Mouse (Mus musculus): Measurements from ENCODE around the gene Izumo2. TPM values are rescaled to one million over a fixed set of nuclear protein-coding genes. Genes with fewer than 3 reads are reported as not detected.

Gene Izumo2
- not detected for total RNA-seq (2018; cell fraction: chromatin; rRNA removed)
- total RNA-seq (2018; cell fraction: cytosol; rRNA removed) = not detected
- total RNA-seq (2018; cell fraction: nucleus; rRNA removed) = not detected
- not detected in 3 replicates for polyA plus RNA-seq (2018)

DNA sequence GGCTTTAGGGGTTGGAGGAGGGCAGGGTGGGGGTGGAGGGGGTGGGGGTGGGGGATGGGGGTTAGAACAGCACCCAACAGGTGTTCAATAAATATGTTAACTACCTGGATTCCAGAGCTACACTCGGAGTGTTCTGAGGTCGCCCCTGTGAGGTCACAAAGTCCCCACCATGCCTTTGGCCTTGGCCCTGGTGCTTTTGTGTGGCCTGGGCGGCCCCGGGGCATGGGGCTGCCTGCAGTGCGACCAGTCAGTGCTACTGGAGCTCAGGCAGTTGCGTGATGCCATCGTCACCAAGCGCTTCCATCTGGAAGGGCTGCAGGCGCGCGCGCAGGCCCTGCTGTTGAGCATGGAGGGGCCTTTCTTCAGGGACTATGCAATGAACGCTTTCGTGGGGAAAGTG, at the start of gene Izumo2:
Izumo2 (plus strand) TSS at position 169 of the 400 bp plus-strand sequence.
- 83% methylated on average over 14 of the region's 14 CpGs for WGBS (ENCODE audit: missing documents)
- no peaks in the 10 kb centered on the region for H3K36me3 ChIP-seq (ENCODE audit: inconsistent target)
- no peak within 1 kb of the TSS for H3K4me3 ChIP-seq (ENCODE audit: inconsistent target)
- H3K79me2 ChIP-seq (ENCODE audit: inconsistent target) = no peaks in the 10 kb centered on the region
- H3K27ac ChIP-seq = no peak within 1 kb of the TSS

DNA sequence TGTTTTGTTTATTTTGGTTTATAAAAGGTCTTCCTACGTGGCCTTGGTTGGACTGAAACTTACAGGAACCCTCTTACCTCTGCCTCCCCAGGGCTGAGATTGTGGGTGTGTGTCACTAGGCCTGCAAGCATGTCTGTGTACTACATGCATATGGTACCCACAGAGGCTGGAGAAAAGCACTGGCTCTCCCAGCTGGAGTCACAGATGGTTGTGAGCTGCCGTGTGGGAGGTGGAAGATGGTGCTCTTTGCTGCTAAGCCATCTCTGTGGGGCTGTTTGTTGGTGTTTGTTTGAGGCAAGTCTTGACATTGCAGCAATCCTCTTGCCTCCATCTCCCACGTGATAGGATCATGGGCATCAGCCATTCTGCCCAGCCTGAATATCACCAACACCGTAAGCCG, 47.3 kb upstream of the Izumo2 start:
- no peak overlapping the region for H3K4me3 ChIP-seq (ENCODE audit: inconsistent target)
- H3K36me3 ChIP-seq (ENCODE audit: inconsistent target) = no peaks in the 10 kb centered on the region
- no peak overlapping the region for H3K27ac ChIP-seq
- 90% methylated on average over 5 of the region's 5 CpGs for WGBS (ENCODE audit: missing documents)
- no peaks in the 10 kb centered on the region for H3K79me2 ChIP-seq (ENCODE audit: inconsistent target)

- no peak overlapping the region for H3K27ac ChIP-seq
- H3K4me3 ChIP-seq (ENCODE audit: inconsistent target) = no peak overlapping the region
- no peaks in the 10 kb centered on the region for H3K36me3 ChIP-seq (ENCODE audit: inconsistent target)
- no peaks in the 10 kb centered on the region for H3K79me2 ChIP-seq (ENCODE audit: inconsistent target)
- 60% methylated on average over 8 of the region's 8 CpGs for WGBS (ENCODE audit: missing documents)
Measured at GRCm38 (mm10) chr7:44662168-44662567, 46.4 kb upstream of the Izumo2 start.

DNA sequence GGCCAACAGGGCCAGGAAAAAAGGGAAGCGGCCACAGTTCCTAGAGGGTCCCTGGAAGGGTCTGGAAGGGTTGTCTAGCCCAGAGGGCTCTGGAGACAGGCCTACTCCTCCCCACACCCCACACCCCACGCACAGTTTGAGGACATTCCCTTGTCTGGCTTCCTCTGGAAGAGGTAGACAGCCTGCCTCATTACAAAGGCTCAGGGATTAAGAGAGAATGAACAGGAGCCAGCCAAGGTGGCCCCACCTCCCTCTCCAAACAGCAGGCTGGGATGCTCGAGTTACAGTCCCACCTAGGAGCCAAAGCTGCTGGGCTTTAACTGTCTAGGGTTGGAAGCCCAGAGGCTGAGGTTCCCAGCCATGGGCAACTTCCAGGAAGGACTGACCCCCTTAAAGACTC, 46.0 kb upstream of the Izumo2 start:
- Histone ChIP-seq H3K4me3 (ENCODE audit: inconsistent target) (no peak overlapping the region), H3K36me3 (ENCODE audit: inconsistent target) (no peaks in the 10 kb centered on the region), H3K27ac (no peak overlapping the region), H3K79me2 (ENCODE audit: inconsistent target) (no peaks in the 10 kb centered on the region)
- 40% methylated on average over 3 of the region's 3 CpGs for WGBS (ENCODE audit: missing documents)

DNA sequence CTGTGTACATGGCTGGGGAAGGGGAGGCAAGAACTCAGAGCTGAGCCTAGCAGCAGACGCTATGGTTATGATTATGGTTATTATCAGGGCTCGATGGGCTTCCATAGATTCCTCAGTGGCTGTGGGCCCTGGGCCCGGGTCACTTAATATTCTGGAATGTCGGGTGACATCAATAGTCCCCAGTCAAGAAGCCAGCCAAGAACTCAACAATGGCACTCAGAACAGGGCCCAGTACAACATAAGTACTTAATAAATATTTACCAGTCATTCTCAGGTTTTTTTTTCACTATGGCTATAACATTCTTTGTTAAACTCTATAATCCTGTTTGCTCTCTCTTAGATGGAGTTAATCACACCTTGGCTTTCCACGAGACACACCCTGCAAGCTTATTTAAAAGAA, 45.0 kb upstream of the Izumo2 start:
- no peaks in the 10 kb centered on the region for H3K79me2 ChIP-seq (ENCODE audit: inconsistent target)
- no peak overlapping the region for H3K4me3 ChIP-seq (ENCODE audit: inconsistent target)
- H3K36me3 ChIP-seq (ENCODE audit: inconsistent target) = no peaks in the 10 kb centered on the region
- H3K27ac ChIP-seq = no peak overlapping the region
- 90% methylated on average over 5 of the region's 5 CpGs for WGBS (ENCODE audit: missing documents)

DNA sequence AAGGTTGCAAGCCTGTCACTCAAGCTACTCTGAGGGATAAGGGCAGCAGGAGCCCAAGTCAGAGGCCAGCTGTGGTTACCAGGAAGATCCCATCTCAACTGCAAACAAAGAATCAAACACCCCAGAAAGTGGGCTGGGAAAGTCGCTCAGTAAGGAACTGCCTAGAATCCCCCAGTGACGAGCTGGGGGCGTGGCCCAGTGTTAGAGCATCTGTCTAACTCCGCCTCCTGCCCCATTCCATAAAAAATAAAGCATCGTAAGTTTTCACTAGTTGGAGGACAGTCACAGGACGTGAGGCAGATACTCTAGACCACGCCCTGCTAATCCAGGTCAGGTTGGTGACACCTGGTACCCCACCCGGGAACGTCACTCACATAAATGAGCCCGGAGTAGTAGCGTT, 43.8 kb upstream of the Izumo2 start:
- no peaks in the 10 kb centered on the region for H3K36me3 ChIP-seq (ENCODE audit: inconsistent target)
- H3K4me3 ChIP-seq (ENCODE audit: inconsistent target) = no peak overlapping the region
- H3K79me2 ChIP-seq (ENCODE audit: inconsistent target) = no peaks in the 10 kb centered on the region
- 85% methylated on average over 11 of the region's 11 CpGs for WGBS (ENCODE audit: missing documents)
- H3K27ac ChIP-seq = no peak overlapping the region

DNA sequence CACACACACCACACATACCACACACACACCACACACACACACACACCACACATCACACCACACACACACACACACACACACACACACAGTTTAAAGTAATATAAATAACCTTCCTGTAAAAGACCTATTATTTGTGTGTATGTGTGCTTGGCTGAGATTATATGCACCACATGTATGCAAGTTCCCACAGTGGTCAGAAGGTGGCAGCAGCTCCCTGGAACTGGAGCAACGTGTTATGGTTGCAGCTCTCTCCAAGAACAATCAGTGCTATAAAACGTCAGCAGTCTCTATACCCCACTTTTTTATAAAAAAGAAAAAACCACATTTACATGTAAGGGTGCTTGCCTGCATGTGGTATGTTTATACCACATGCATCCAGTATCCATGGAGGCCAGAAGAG, 42.1 kb upstream of the Izumo2 start:
- 84% methylated on average over 2 of the region's 2 CpGs for WGBS (ENCODE audit: missing documents)
- Histone ChIP-seq H3K27ac (no peak overlapping the region), H3K4me3 (ENCODE audit: inconsistent target) (no peak overlapping the region), H3K36me3 (ENCODE audit: inconsistent target) (no peaks in the 10 kb centered on the region), H3K79me2 (ENCODE audit: inconsistent target) (no peaks in the 10 kb centered on the region)

DNA sequence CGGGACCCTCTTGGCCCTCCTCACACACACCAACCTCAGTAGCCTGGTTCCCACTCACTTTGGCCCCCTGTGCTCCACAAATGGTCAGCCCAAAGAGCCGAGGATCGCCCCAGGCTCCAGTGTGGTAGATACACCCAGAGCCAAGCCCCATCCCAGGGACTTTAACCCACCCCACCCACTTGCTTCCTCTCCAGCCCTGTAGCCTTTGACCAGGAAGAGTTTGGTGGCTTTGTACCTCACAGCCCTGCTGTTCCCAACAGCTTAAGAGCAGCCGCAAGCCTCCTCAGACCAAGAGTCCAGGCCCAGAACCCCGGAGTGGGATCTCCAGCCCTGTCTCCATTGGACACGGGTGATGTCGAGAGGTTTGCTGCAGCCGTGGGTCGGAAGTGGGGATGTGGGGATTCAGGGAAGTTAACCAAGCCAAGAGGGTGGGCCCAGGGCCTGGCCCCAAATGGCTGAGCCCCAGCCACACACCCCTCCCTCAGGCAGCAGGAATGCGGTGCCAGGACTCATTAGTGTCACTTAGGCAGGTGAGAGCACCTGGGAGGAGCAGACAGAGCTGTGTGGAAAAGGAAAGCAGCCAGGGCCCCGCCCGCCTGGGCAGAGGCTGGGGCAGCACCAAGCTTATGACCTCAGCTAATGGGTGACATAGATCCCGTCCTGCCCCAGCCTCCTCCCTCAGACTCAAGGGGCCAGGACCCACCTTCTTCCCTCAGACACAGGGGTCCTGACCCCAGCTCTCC, 40.4 kb upstream of the Izumo2 start:
- Histone ChIP-seq H3K4me3 (ENCODE audit: inconsistent target) (no peak overlapping the region), H3K36me3 (ENCODE audit: inconsistent target) (no peaks in the 10 kb centered on the region), H3K79me2 (ENCODE audit: inconsistent target) (no peaks in the 10 kb centered on the region), H3K27ac (no peak overlapping the region)
- 86% methylated on average over 10 of the region's 13 CpGs for WGBS (ENCODE audit: missing documents)

GRCm38 (mm10) chr7:44669103-44669502, 39.4 kb upstream of the Izumo2 start:
- WGBS (ENCODE audit: missing documents) = 31% methylated on average over 21 of the region's 21 CpGs
- Histone ChIP-seq H3K36me3 (ENCODE audit: inconsistent target) (no peaks in the 10 kb centered on the region), H3K4me3 (ENCODE audit: inconsistent target) (no peak overlapping the region), H3K79me2 (ENCODE audit: inconsistent target) (no peaks in the 10 kb centered on the region), H3K27ac (no peak overlapping the region)

GRCm38 (mm10) chr7:44670803-44671202, 37.7 kb upstream of the Izumo2 start, which contains the start of gene Myh14:
Gene Myh14, minus strand, starts transcription at chr7:44670843.
- Histone ChIP-seq H3K4me3 (ENCODE audit: inconsistent target) (no peak within 1 kb of the TSS), H3K79me2 (ENCODE audit: inconsistent target) (no peaks in the 10 kb centered on the region), H3K36me3 (ENCODE audit: inconsistent target) (no peaks in the 10 kb centered on the region), H3K27ac (no peak within 1 kb of the TSS)
- 3% methylated on average over 23 of the region's 23 CpGs for WGBS (ENCODE audit: missing documents)

- no peaks in the 10 kb centered on the region for H3K79me2 ChIP-seq (ENCODE audit: inconsistent target)
- H3K36me3 ChIP-seq (ENCODE audit: inconsistent target) = no peaks in the 10 kb centered on the region
- no peak overlapping the region for H3K4me3 ChIP-seq (ENCODE audit: inconsistent target)
- H3K27ac ChIP-seq = no peak overlapping the region
- 88% methylated on average over 5 of the region's 5 CpGs for WGBS (ENCODE audit: missing documents)
Measured at GRCm38 (mm10) chr7:44672193-44672592, 36.3 kb upstream of the Izumo2 start.

- no peaks in the 10 kb centered on the region for H3K36me3 ChIP-seq (ENCODE audit: inconsistent target)
- H3K79me2 ChIP-seq (ENCODE audit: inconsistent target) = no peaks in the 10 kb centered on the region
- H3K4me3 ChIP-seq (ENCODE audit: inconsistent target) = no peak overlapping the region
- WGBS (ENCODE audit: missing documents) = 79% methylated on average over 4 of the region's 4 CpGs
- H3K27ac ChIP-seq = no peak overlapping the region
Measured at GRCm38 (mm10) chr7:44674511-44674910, 34.0 kb upstream of the Izumo2 start.

- no peak overlapping the region for H3K27ac ChIP-seq
- H3K79me2 ChIP-seq (ENCODE audit: inconsistent target) = no peaks in the 10 kb centered on the region
- WGBS (ENCODE audit: missing documents) = 27% methylated on average over 6 of the region's 6 CpGs
- no peak overlapping the region for H3K4me3 ChIP-seq (ENCODE audit: inconsistent target)
- no peaks in the 10 kb centered on the region for H3K36me3 ChIP-seq (ENCODE audit: inconsistent target)
Measured at GRCm38 (mm10) chr7:44675171-44675570, 33.4 kb upstream of the Izumo2 start.

DNA sequence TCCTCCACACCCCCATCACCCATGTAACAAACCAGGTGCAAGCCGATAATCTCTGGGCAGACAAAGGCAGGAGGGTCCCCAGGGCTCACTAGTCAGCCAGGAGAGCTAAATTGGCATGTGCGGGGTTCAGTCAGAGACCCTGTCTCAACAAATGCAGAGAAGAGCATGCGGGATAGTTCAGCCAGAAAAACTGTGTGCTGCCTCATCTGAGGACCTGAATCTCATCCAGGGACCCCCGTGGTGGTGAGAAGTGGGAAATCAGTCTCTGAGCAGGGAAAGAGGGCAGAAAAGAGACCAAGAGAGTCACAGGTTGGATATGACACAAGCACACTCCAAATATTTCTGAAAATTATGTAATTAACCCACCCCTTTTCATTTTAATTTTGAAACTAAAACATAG, 32.4 kb upstream of the Izumo2 start:
- no peaks in the 10 kb centered on the region for H3K79me2 ChIP-seq (ENCODE audit: inconsistent target)
- no peaks in the 10 kb centered on the region for H3K36me3 ChIP-seq (ENCODE audit: inconsistent target)
- H3K27ac ChIP-seq = no peak overlapping the region
- no peak overlapping the region for H3K4me3 ChIP-seq (ENCODE audit: inconsistent target)
- 76% methylated on average over 4 of the region's 4 CpGs for WGBS (ENCODE audit: missing documents)

GRCm38 (mm10) chr7:44676611-44677010, 31.9 kb upstream of the Izumo2 start:
- 48% methylated on average over 2 of the region's 2 CpGs for WGBS (ENCODE audit: missing documents)
- Histone ChIP-seq H3K27ac (no peak overlapping the region), H3K36me3 (ENCODE audit: inconsistent target) (no peaks in the 10 kb centered on the region)

GRCm38 (mm10) chr7:44683656-44684055, 24.9 kb upstream of the Izumo2 start:
- H3K27ac ChIP-seq = no peak overlapping the region
- no peaks in the 10 kb centered on the region for H3K79me2 ChIP-seq (ENCODE audit: inconsistent target)
- 94% methylated on average over 8 of the region's 8 CpGs for WGBS (ENCODE audit: missing documents)
- H3K36me3 ChIP-seq (ENCODE audit: inconsistent target) = no peaks in the 10 kb centered on the region
- H3K4me3 ChIP-seq (ENCODE audit: inconsistent target) = no peak overlapping the region

More at GRCm38 (mm10) chr7:44676611-44677010, 31.9 kb upstream of the Izumo2 start:
- no peak overlapping the region for H3K4me3 ChIP-seq (ENCODE audit: inconsistent target)
- H3K79me2 ChIP-seq (ENCODE audit: inconsistent target) = no peaks in the 10 kb centered on the region
